Mouse (Mus musculus): ENCODE measurements around the gene Slc1a7.

DNA sequence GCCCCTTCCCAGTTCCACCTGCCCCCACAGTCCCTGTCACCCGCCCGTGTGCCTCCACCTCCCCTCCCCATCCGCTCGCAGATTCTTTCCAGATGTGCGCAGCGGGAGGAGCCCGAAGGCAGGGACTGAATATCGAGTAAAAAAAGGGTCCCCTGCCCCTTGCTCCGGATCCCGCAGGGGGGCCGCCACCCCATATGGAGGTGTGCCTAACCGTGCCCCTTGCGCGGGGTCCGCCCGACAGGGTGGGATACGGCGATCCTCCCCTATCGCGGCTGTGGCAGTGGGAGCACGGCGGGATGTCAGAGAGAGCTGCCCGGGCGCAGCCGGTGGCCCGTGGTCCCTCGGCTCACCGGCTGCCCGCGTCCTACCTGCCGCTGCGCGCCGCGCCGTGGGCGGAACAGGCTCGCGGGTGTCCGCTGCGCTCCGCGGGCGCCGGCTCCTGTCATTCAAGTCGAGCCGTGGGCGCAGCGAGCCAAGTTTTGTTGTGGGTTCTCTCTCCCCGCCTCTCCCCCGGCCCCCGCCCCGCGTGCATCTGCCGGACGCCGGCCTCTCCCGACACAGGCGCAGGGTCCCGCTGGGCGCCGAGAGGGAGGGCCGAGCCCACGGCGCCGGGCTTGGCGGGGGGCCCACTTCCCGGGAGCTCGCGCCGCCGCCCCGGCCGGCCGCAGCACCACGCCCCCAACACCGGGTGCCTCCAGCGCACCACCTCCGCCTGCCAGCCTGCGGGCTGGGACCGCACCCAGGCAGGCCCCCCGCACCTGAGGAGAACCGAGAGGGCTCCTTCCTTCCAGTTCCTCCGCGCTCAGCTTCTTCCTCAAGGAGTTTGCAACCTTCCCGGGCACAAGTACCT lies 63.6 kb downstream of the Slc1a7 start:
- TF ChIP-seq CTCF (IDR thresholded peaks at IDR 0.05; ENCODE audit: low read depth) = no peak
- no peak for TF ChIP-seq EP300 (IDR thresholded peaks at IDR 0.05; ENCODE audit: low read depth)
